Mouse (Mus musculus) ES-E14 (cell line): Measurements from ENCODE around the gene Tgm6. TPM values are rescaled to one million over a fixed set of nuclear protein-coding genes. Genes with fewer than 3 reads are reported as not detected.

ENCODE experiments used
- DNase-seq: peaks from one replicate; pipeline ENCODE4 v3.0.0-alpha.2; 2013; ENCODE audit warnings: low read depth, low spot score
- H3K27ac ChIP-seq: 2 replicates; pipeline ENCODE4 v1.5.1; 2012; ENCODE audit warnings: low read depth, mild to moderate bottlenecking, low read length, moderate library complexity, mixed read lengths; ENCODE audit not compliant: poor library complexity, insufficient read depth, severe bottlenecking
- H3K36me3 ChIP-seq: 2 replicates; pipeline ENCODE4 v1.6.1; 2012; ENCODE audit warnings: mild to moderate bottlenecking, low read length, moderate library complexity, mixed read lengths; ENCODE audit not compliant: control insufficient read depth, poor library complexity, insufficient read depth, severe bottlenecking
- H3K4me1 ChIP-seq, 2 experiments: fragments of 150-350 bp in 1 of 2; sonication (generic) in 1 of 2; 2 replicates each; pipeline ENCODE4 v1.6.1; 2012; ENCODE audit warnings: low read length in 2 of 2, mild to moderate bottlenecking in 1 of 2, mixed read lengths in 1 of 2; ENCODE audit not compliant: control insufficient read depth in 2 of 2, insufficient read depth in 2 of 2, poor library complexity in 1 of 2
- H3K4me3 ChIP-seq, 2 experiments: fragments of 150-350 bp in 1 of 2; sonication (generic) in 1 of 2; 2 replicates each; pipeline ENCODE4 v1.5.1; 2012; ENCODE audit warnings: low read length in 2 of 2, low read depth in 1 of 2, mild to moderate bottlenecking in 1 of 2, mixed read lengths in 1 of 2; ENCODE audit not compliant: insufficient read depth in 1 of 2, poor library complexity in 1 of 2, severe bottlenecking in 1 of 2
- H3K9ac ChIP-seq: 2 replicates; pipeline ENCODE4 v1.6.1; 2012; ENCODE audit warnings: low read depth, mild to moderate bottlenecking, low read length, mixed read lengths; ENCODE audit not compliant: poor library complexity, insufficient read depth, severe bottlenecking
- H3K9me3 ChIP-seq: fragments of 150-350 bp; sonication (generic); 2 replicates; pipeline ENCODE4 v1.6.1; 2012; ENCODE audit warnings: low read depth, mild to moderate bottlenecking, low read length; ENCODE audit not compliant: control insufficient read depth, insufficient read depth
- CHD2 ChIP-seq: IDR thresholded peaks from 2 replicates; pipeline ENCODE4 v1.6.1; 2014; ENCODE audit warnings: mild to moderate bottlenecking, low read depth, low read length, inconsistent platforms
- HCFC1 ChIP-seq: IDR thresholded peaks from 2 replicates; pipeline ENCODE4 v1.6.1; 2012; ENCODE audit warnings: low read length, inconsistent platforms, borderline replicate concordance; ENCODE audit not compliant: insufficient read depth
- MAFK ChIP-seq: IDR thresholded peaks from 2 replicates; pipeline ENCODE4 v1.6.1; 2014; ENCODE audit warnings: mild to moderate bottlenecking, low read depth, low read length, inconsistent platforms; ENCODE audit not compliant: insufficient read depth
- ZC3H11A ChIP-seq: IDR thresholded peaks from 2 replicates; pipeline ENCODE4 v1.6.1; 2012; ENCODE audit warnings: low read depth, mild to moderate bottlenecking, inconsistent platforms, low read length, borderline replicate concordance
- ZNF384 ChIP-seq: IDR thresholded peaks from 2 replicates; pipeline ENCODE4 v1.6.1; 2012; ENCODE audit warnings: low read depth, low read length, inconsistent platforms
- in situ Hi-C, 2 experiments: fragments of 600-800 bp; cut with MboI; formaldehyde crosslinking; loops; one replicate each; pipeline ENCODE4 v1.15.1; 2025; ENCODE audit warnings: low sequenced_read_pairs in 2 of 2, inconsistent platforms in 1 of 2; ENCODE audit not compliant: unreplicated experiment in 2 of 2
- total RNA-seq: library from RNA; depleted of rRNA; stranded (reverse); fragments of 300-350 nt; gene quantifications from 2 replicates; pipeline ENCODE4 v1.2.3, GENCODE M21; 2012

The Tgm6 gene
- total RNA-seq, 1 experiment, result not detected

GRCm38 (mm10) chr2:130171674-130172073, 59.5 kb downstream of the Tgm6 start:
- Histone ChIP-seq H3K36me3 (peaks cover 41% of the 10 kb centered on the region), H3K27ac (no peak overlapping the region), H3K9ac (no peak overlapping the region), H3K4me3 (no peak overlapping the region), H3K4me1 (peaks cover 1 to 2% of the 10 kb centered on the region in 2 experiments; a peak in 1 of 4 replicates), H3K9me3 (no peaks in the 10 kb centered on the region)
- DNase-seq, result no peak
- TF ChIP-seq MAFK (no peak), CHD2 (no peak), HCFC1 (no peak), ZC3H11A (no peak), ZNF384 (no peak)
- in situ Hi-C loops, result no loop called here

DNA sequence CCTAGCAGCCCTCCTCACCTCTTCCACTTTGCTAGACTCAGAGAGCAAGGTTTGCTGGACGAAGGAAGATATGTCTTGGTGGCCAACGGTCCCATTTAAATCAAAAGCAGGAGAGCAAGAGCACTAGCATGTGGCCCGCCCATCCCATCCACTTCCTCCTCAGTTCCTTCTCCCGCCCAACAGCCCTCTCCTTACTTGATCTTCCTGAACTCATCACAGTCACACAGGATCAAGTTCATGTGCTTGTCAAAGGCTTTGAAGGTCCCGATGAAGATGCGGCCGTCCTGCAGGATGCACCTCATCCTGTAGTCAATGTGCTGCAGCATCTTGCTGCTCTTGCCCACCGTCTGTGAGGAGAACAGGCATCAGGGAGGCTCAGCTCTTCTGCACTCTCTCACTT, 64.6 kb downstream of the Tgm6 start:
- no peak for DNase-seq
- H3K4me1 ChIP-seq, result peaks cover 1 to 8% of the 10 kb centered on the region in 2 experiments; a peak in 1 of 4 replicates
- H3K27ac ChIP-seq, result no peak overlapping the region
- peak overlapping the region in 1 of 2 experiments; percentile 3; a peak in 1 of 4 replicates for H3K4me3 ChIP-seq
- TF ChIP-seq MAFK (no peak), CHD2 (no peak), ZC3H11A (no peak), ZNF384 (no peak), HCFC1 (no peak)
- no peaks in the 10 kb centered on the region for H3K9me3 ChIP-seq
- peaks cover 36% of the 10 kb centered on the region for H3K36me3 ChIP-seq
- in situ Hi-C loops, result no loop called here
- H3K9ac ChIP-seq, result peak overlapping the region; percentile 39; the same call in 1 of the 2 replicates

GRCm38 (mm10) chr2:130178381-130178705, 66.1 kb downstream of the Tgm6 start:
- Histone ChIP-seq H3K27ac (peak overlapping the region; percentile 78), H3K9me3 (no peaks in the 10 kb centered on the region), H3K4me3 (peak overlapping the region; percentile 97 to 100), H3K4me1 (peaks cover 1 to 8% of the 10 kb centered on the region in 2 experiments; a peak in 1 of 4 replicates), H3K36me3 (peaks cover 24% of the 10 kb centered on the region), H3K9ac (peak overlapping the region; percentile 100)
- in situ Hi-C loops, result no loop called here
- no peak for DNase-seq
- no peak for TF ChIP-seq CHD2
- no peak for TF ChIP-seq ZNF384
- no peak for TF ChIP-seq MAFK
- TF ChIP-seq HCFC1, result no peak
- TF ChIP-seq ZC3H11A, result no peak

GRCm38 (mm10) chr2:130178706-130179506, 66.7 kb downstream of the Tgm6 start, which contains the start of gene Snrpb:
TSS of gene Snrpb (minus strand) at chr2:130179403.
- Histone ChIP-seq H3K4me1 (peaks cover 1 to 8% of the 10 kb centered on the region in 2 experiments; a peak in 1 of 4 replicates), H3K36me3 (peaks cover 20% of the 10 kb centered on the region), H3K4me3 (peak within 1 kb of the TSS; percentile 97 to 100), H3K9me3 (no peaks in the 10 kb centered on the region), H3K9ac (peak within 1 kb of the TSS; percentile 100), H3K27ac (peak within 1 kb of the TSS; percentile 78)
- peak; percentile 82 for DNase-seq
- in situ Hi-C loops, result no loop called here
- TF ChIP-seq CHD2 (no peak), HCFC1 (0 out of 2 replicates have a peak, but pooled peaks have one; percentile 12), ZC3H11A (no peak), ZNF384 (no peak), MAFK (no peak)
